Mouse (Mus musculus): ENCODE results near the gene Olfr1305. TPM values are rescaled to one million over a fixed set of nuclear protein-coding genes. Genes with fewer than 3 reads are reported as not detected.

Olfr1305 gene
- polyA plus RNA-seq (2014; fragmentation: Nextera tagmentation; extraction: Ambion mirVana): not detected in 2 replicates

DNA sequence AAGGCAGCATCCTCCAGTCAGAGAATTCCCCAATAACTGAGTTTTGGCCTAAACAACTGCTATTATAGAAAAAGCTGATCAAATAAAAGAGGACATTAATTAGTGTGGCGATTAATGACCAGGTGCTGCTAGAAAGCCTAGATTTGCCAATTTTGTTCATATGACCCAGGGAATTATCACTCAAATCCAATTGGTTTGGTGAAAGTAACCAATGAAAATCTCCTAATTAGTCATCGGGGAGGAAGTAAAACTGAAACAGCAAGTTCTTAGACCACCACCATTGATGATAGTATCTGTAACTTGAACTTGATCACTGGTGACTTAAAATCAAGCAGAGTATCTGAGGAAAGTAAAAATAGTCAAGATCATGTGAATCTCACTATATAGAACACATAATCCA lies at the start of gene Olfr1305:
Gene Olfr1305 (minus strand): TSS at position 101 of the 400 bp plus-strand sequence.
- Histone ChIP-seq H3K27ac (ENCODE audit: low read depth, low read length) (no peak within 1 kb of the TSS), H3K9me3 (ENCODE audit: control insufficient read depth, low read length) (no peaks in the 10 kb centered on the region), H3K4me3 (ENCODE audit: low read depth, low read length) (no peak within 1 kb of the TSS), H3K4me1 (ENCODE audit: control insufficient read depth, insufficient read depth, low read length) (no peaks in the 10 kb centered on the region), H3K27me3 (ENCODE audit: control insufficient read depth, insufficient read depth, low read length) (no peaks in the 10 kb centered on the region), H3K36me3 (ENCODE audit: control insufficient read depth, insufficient read depth, low read length) (no peaks in the 10 kb centered on the region), H3K9ac (replicated peaks; ENCODE audit: low read depth, low read length) (no peak within 1 kb of the TSS), H3K4me2 (ENCODE audit: low read depth, low read length) (no peak within 1 kb of the TSS)
- ATAC-seq (ENCODE audit: low read depth): no peak
- 91% methylated on average over 2 of the region's 2 CpGs for WGBS

DNA sequence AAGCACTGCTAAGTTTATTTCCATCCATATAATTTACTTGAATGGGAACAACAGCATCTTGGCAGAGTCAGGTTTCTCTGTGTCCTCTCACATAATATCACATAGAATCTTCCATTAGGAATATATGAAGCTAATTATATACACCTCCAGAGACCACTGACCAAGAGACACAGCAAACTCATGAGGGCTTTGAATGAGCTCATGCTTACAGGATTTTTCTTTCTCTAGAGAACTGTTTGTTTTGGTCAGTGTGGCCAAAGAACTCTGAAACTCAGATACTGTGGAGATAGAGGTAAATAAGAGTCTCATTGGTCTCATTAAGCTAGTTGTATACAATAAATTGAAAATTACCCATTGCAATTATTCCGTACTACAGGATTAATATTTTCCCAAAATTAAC lies 39.2 kb upstream of the Olfr1305 start, which contains the start of gene Olfr1306:
Gene Olfr1306 (minus strand): TSS at position 101 of the 400 bp plus-strand sequence.
- H3K4me2 ChIP-seq (ENCODE audit: low read depth, low read length): no peak within 1 kb of the TSS
- no peaks in the 10 kb centered on the region for H3K9me3 ChIP-seq (ENCODE audit: control insufficient read depth, low read length)
- WGBS: 74% methylated on average over 1 of the region's 1 CpGs
- no peak within 1 kb of the TSS for H3K27ac ChIP-seq (ENCODE audit: low read depth, low read length)
- H3K4me3 ChIP-seq (ENCODE audit: low read depth, low read length): no peak within 1 kb of the TSS
- no peaks in the 10 kb centered on the region for H3K36me3 ChIP-seq (ENCODE audit: control insufficient read depth, insufficient read depth, low read length)
- no peaks in the 10 kb centered on the region for H3K4me1 ChIP-seq (ENCODE audit: control insufficient read depth, insufficient read depth, low read length)
- H3K27me3 ChIP-seq (ENCODE audit: control insufficient read depth, insufficient read depth, low read length): no peaks in the 10 kb centered on the region
- no peak for ATAC-seq (ENCODE audit: low read depth)
- H3K9ac ChIP-seq (replicated peaks; ENCODE audit: low read depth, low read length): no peak within 1 kb of the TSS

DNA sequence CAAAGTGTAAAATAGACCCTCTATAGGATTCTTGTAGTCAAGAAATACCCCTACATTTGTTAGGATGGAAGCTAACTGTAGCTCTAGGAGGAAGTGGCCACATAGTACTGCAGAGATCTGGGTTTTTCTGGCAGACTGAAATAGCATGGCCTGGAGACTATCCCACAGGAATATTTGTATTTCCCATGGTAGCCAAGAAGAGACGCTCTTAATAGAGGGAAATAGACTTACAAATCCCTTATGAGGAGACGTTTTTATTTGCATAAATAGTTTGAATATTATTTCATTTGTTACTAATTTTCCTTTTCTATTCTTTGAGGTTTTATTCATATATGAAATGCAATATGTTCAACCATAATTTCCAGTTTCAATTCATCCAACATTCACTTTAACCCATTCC lies 56.7 kb downstream of the Olfr1305 start, which contains the start of gene Olfr1303:
Gene Olfr1303 (minus strand): TSS at position 101 of the 400 bp plus-strand sequence.
- H3K9me3 ChIP-seq (ENCODE audit: control insufficient read depth, low read length): no peaks in the 10 kb centered on the region
- ATAC-seq (ENCODE audit: low read depth): no peak
- WGBS: 82% methylated on average over 2 of the region's 2 CpGs

More for the DNA sequence above, 56.7 kb downstream of the Olfr1305 start, which contains the start of gene Olfr1303:
- Histone ChIP-seq H3K27me3 (ENCODE audit: control insufficient read depth, insufficient read depth, low read length) (no peaks in the 10 kb centered on the region), H3K36me3 (ENCODE audit: control insufficient read depth, insufficient read depth, low read length) (no peaks in the 10 kb centered on the region), H3K4me3 (ENCODE audit: low read depth, low read length) (no peak within 1 kb of the TSS), H3K4me2 (ENCODE audit: low read depth, low read length) (no peak within 1 kb of the TSS), H3K27ac (ENCODE audit: low read depth, low read length) (no peak within 1 kb of the TSS), H3K9ac (replicated peaks; ENCODE audit: low read depth, low read length) (no peak within 1 kb of the TSS), H3K4me1 (ENCODE audit: control insufficient read depth, insufficient read depth, low read length) (no peaks in the 10 kb centered on the region)

Other genes starting within 250 kb of the Olfr1305 start
- gene Olfr1298, start 227.9 kb downstream of the Olfr1305 start, polyA plus RNA-seq (2014; fragmentation: Nextera tagmentation; extraction: Ambion mirVana): not detected in 2 replicates
- gene Olfr1299, start 215.7 kb downstream of the Olfr1305 start, polyA plus RNA-seq (2014; fragmentation: Nextera tagmentation; extraction: Ambion mirVana): not detected in 2 replicates
- gene Olfr1301, start 126.1 kb downstream of the Olfr1305 start, polyA plus RNA-seq (2014; fragmentation: Nextera tagmentation; extraction: Ambion mirVana): not detected in 2 replicates
- not detected in 2 replicates for gene Olfr1302, start 99.7 kb downstream of the Olfr1305 start, polyA plus RNA-seq (2014; fragmentation: Nextera tagmentation; extraction: Ambion mirVana)
- gene Olfr1303, start 56.8 kb downstream of the Olfr1305 start, polyA plus RNA-seq (2014; fragmentation: Nextera tagmentation; extraction: Ambion mirVana): not detected in 2 replicates
- gene Olfr1306, start 39.1 kb upstream of the Olfr1305 start, polyA plus RNA-seq (2014; fragmentation: Nextera tagmentation; extraction: Ambion mirVana): not detected in 2 replicates
- 0.03 TPM in 1 of 2 replicates, not detected in the other for gene Olfr1307, start 72.3 kb upstream of the Olfr1305 start, polyA plus RNA-seq (2014; fragmentation: Nextera tagmentation; extraction: Ambion mirVana)
- not detected in 2 replicates for gene Olfr1308, start 87.8 kb upstream of the Olfr1305 start, polyA plus RNA-seq (2014; fragmentation: Nextera tagmentation; extraction: Ambion mirVana)
- gene Olfr1309, start 113.1 kb upstream of the Olfr1305 start, polyA plus RNA-seq (2014; fragmentation: Nextera tagmentation; extraction: Ambion mirVana): not detected in 2 replicates
- gene Olfr1310, start 135.6 kb upstream of the Olfr1305 start, polyA plus RNA-seq (2014; fragmentation: Nextera tagmentation; extraction: Ambion mirVana): not detected in 2 replicates
- gene Olfr1311, start 147.3 kb upstream of the Olfr1305 start, polyA plus RNA-seq (2014; fragmentation: Nextera tagmentation; extraction: Ambion mirVana): not detected in 2 replicates
- gene Olfr1312, start 173.1 kb upstream of the Olfr1305 start, polyA plus RNA-seq (2014; fragmentation: Nextera tagmentation; extraction: Ambion mirVana): not detected in 2 replicates
- not detected in 2 replicates for gene Olfr1313, start 200.7 kb upstream of the Olfr1305 start, polyA plus RNA-seq (2014; fragmentation: Nextera tagmentation; extraction: Ambion mirVana)
- not detected in 2 replicates for gene Olfr1314, start 219.6 kb upstream of the Olfr1305 start, polyA plus RNA-seq (2014; fragmentation: Nextera tagmentation; extraction: Ambion mirVana)
- not detected in 2 replicates for gene Olfr1315-ps1, start 238.3 kb upstream of the Olfr1305 start, polyA plus RNA-seq (2014; fragmentation: Nextera tagmentation; extraction: Ambion mirVana)

All from neural tube, embryonic 14.5 days (tissue).